Comparison of ENCODE assay signal across 11 mouse cellular contexts in genomic region chr2:60720205-60720604, GRCm38 (mm10). TPM values are rescaled to one million over a fixed set of nuclear protein-coding genes. Genes with fewer than 3 reads are reported as not detected.
DNase-seq lines count a peak whose midpoint lies in the region; ATAC-seq lines count a peak whose summit lies in the region.
"Had no signal": no experiment of that assay in that cellular context is flagged by ENCODE, and none has a peak within 500 bp of the region (broad histone marks: within the 10 kb centered on the region; RNA-seq: fewer than 3 reads in every experiment).

No protein-coding gene starts in this region.

- peak; percentile 20 for DNase-seq in liver, embryonic 11.5 days (ENCODE audit: low spot score)
- DNase-seq in liver = no peak
- peak; percentile 74 for DNase-seq in heart, adult 8-10 months (ENCODE audit: low spot score)
- peak; percentile 87 for DNase-seq in kidney, adult 9 months
- no peak for DNase-seq in urinary bladder, adult 2 months (ENCODE audit: low spot score)
- DNase-seq in spleen, postnatal 14 days (ENCODE audit: low spot score in 2 of 2) = no peak

- H3K4me1 ChIP-seq in liver, embryonic 11.5 days (replicated peaks; ENCODE audit: control insufficient read depth, insufficient read depth, low read length) = no peaks in the 10 kb centered on the region
- 0 out of 2 replicates have a peak, but pooled peaks cover 1% of the 10 kb centered on the region for H3K4me1 ChIP-seq in stomach, embryonic 15.5 days

- H3K27me3 ChIP-seq in liver, embryonic 11.5 days (replicated peaks; ENCODE audit: control insufficient read depth, insufficient read depth, low read length) = no peaks in the 10 kb centered on the region; the same call in none of the 2 replicates
- H3K27me3 ChIP-seq in stomach, embryonic 15.5 days (replicated peaks) = no peaks in the 10 kb centered on the region
- H3K27me3 ChIP-seq: CH12.LX had no signal

- no peak overlapping the region for H3K27ac ChIP-seq in liver, embryonic 11.5 days (ENCODE audit: low read depth, low read length)
- H3K27ac ChIP-seq in stomach, embryonic 15.5 days = peak overlapping the region; percentile 41; the same call in 1 of the 2 replicates
- H3K27ac ChIP-seq: midbrain, embryonic 12.5 days had no signal

- ATAC-seq in liver, embryonic 11.5 days (replicated peaks; ENCODE audit: low FRiP score) = no peak
- peak; percentile 62; the same call in 1 of the 2 replicates for ATAC-seq in stomach, embryonic 15.5 days (ENCODE audit: insufficient read depth, low FRiP score, low read depth)
- ATAC-seq in activated CD4-positive, CD25-positive, alpha-beta regulatory T cell, adult 4 months = no peak

- no peak overlapping the region for H3K4me3 ChIP-seq in liver, embryonic 11.5 days (ENCODE audit: low read depth, low read length)
- H3K4me3 ChIP-seq in stomach, embryonic 15.5 days (replicated peaks) = no peak overlapping the region
- H3K4me3 ChIP-seq: midbrain, embryonic 12.5 days had no signal

- 76% methylated on average over 8 of the region's 8 CpGs for WGBS in liver, embryonic 11.5 days
- WGBS in stomach, embryonic 15.5 days = 63% methylated on average over 8 of the region's 8 CpGs

- H3K36me3 ChIP-seq in liver, embryonic 11.5 days (ENCODE audit: control insufficient read depth, insufficient read depth, low read length) = no peaks in the 10 kb centered on the region
- H3K36me3 ChIP-seq in stomach, embryonic 15.5 days = no peaks in the 10 kb centered on the region
- H3K36me3 ChIP-seq: midbrain, embryonic 12.5 days had no signal

- H3K9ac ChIP-seq in liver, embryonic 11.5 days (ENCODE audit: low read depth, low read length) = no peak overlapping the region
- no peak overlapping the region for H3K9ac ChIP-seq in stomach, embryonic 15.5 days
- H3K9ac ChIP-seq: midbrain, embryonic 12.5 days had no signal

- H3K9me3 ChIP-seq in liver, embryonic 11.5 days (ENCODE audit: control insufficient read depth, low read length) = no peaks in the 10 kb centered on the region
- H3K9me3 ChIP-seq in stomach, embryonic 15.5 days = no peaks in the 10 kb centered on the region
- H3K9me3 ChIP-seq: midbrain, embryonic 12.5 days had no signal

- H3K4me2 ChIP-seq in liver, embryonic 11.5 days = no peak overlapping the region
- H3K4me2 ChIP-seq in stomach, embryonic 15.5 days = no peak overlapping the region
- H3K4me2 ChIP-seq: midbrain, embryonic 12.5 days had no signal

RNA-seq across cellular contexts. Expression of gene Itgb6, which starts 2.2 kb away (rescaled TPM):
- 0.23 and 0.34 TPM in 2 replicates for polyA plus RNA-seq in liver, embryonic 11.5 days (2014; fragmentation: Nextera tagmentation; extraction: Ambion mirVana)
- total RNA-seq in heart, adult 8-10 months (2022) = 10 to 100 TPM; 20.2 to 32.3 (median 24.9) TPM
- 10.1 and 13.2 TPM in 2 replicates for polyA plus RNA-seq in stomach, embryonic 15.5 days (2015; fragmentation: Nextera tagmentation; extraction: Ambion mirVana)
- 15.6 and 17.2 TPM in 2 replicates for polyA plus RNA-seq in urinary bladder, adult 2 months (2012; rRNA removed)
- under 1 TPM; 0.09 to 0.31 TPM for polyA plus RNA-seq in activated CD4-positive, CD25-positive, alpha-beta regulatory T cell, adult 4 months (2017; shearing (Covaris generic))
- total RNA-seq: CH12.LX; left cerebral cortex, postnatal 4 days had no signal

Comparison
In these comparisons a context has a peak if more than half of its experiments do, and no peak if none do; other contexts are left out.
1. DNase-seq: peak in liver, embryonic 11.5 days (single experiment), heart, adult 8-10 months (single experiment) and kidney, adult 9 months (single experiment); none in liver (single experiment), urinary bladder, adult 2 months (single experiment) and spleen, postnatal 14 days (0 of 2).